21 mouse cellular contexts compared by ENCODE assay signal in the genomic region with DNA sequence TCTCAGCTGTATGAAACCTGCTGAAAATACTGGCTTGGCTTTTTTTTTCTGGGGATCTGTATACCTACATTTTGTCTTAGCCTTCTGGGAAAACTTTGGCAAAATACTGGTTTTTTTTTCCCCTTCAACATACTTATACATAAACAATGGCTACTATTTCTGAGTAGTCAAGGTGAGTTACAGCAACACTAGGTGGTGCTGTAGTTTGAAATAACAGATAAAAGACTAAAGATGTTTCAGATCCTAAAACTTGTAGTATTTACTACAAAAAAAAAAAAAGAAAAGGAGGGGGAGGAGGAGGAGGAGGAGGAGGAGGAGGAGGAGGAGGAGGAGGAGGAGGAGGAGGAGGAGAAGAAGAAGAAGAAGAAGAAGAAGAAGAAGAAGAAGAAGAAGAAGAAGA.
"Had no signal": no experiment of that assay in that cellular context is flagged by ENCODE, and none has a peak within 500 bp of the region (broad histone marks: within the 10 kb centered on the region; RNA-seq: fewer than 3 reads in every experiment).

No protein-coding gene starts in this region.

- H3K36me3 ChIP-seq: limb, embryonic 10.5 days; limb, embryonic 13.5 days; liver, embryonic 12.5 days; liver, embryonic 15.5 days; lung, embryonic 15.5 days; midbrain, embryonic 12.5 days; midbrain, embryonic 15.5 days; neural tube, embryonic 12.5 days; neural tube, embryonic 15.5 days had no signal

- H3K4me3 ChIP-seq: limb, embryonic 10.5 days; limb, embryonic 13.5 days; liver, embryonic 12.5 days; liver, embryonic 15.5 days; lung, embryonic 15.5 days; midbrain, embryonic 12.5 days; midbrain, embryonic 15.5 days; neural tube, embryonic 12.5 days; neural tube, embryonic 15.5 days had no signal

- H3K9ac ChIP-seq: limb, embryonic 13.5 days; liver, embryonic 12.5 days; liver, embryonic 15.5 days; lung, embryonic 15.5 days; midbrain, embryonic 12.5 days; midbrain, embryonic 15.5 days; neural tube, embryonic 12.5 days; neural tube, embryonic 15.5 days had no signal

- H3K27ac ChIP-seq: limb, embryonic 10.5 days; limb, embryonic 13.5 days; liver, embryonic 12.5 days; liver, embryonic 15.5 days; lung, embryonic 15.5 days; midbrain, embryonic 12.5 days; midbrain, embryonic 15.5 days; neural tube, embryonic 12.5 days; neural tube, embryonic 15.5 days had no signal

- H3K27me3 ChIP-seq: limb, embryonic 13.5 days; liver, embryonic 12.5 days; liver, embryonic 15.5 days; lung, embryonic 15.5 days; midbrain, embryonic 12.5 days; midbrain, embryonic 15.5 days; neural tube, embryonic 12.5 days; neural tube, embryonic 15.5 days had no signal

- H3K4me1 ChIP-seq: limb, embryonic 10.5 days; limb, embryonic 13.5 days; liver, embryonic 12.5 days; liver, embryonic 15.5 days; lung, embryonic 15.5 days; midbrain, embryonic 12.5 days; midbrain, embryonic 15.5 days; neural tube, embryonic 12.5 days; neural tube, embryonic 15.5 days had no signal

- ATAC-seq: liver, embryonic 12.5 days; midbrain, embryonic 15.5 days had no signal

- H3K9me3 ChIP-seq: limb, embryonic 10.5 days; limb, embryonic 13.5 days; liver, embryonic 12.5 days; liver, embryonic 15.5 days; lung, embryonic 15.5 days; midbrain, embryonic 12.5 days; midbrain, embryonic 15.5 days; neural tube, embryonic 12.5 days; neural tube, embryonic 15.5 days had no signal

- H3K4me2 ChIP-seq: limb, embryonic 13.5 days; liver, embryonic 12.5 days; liver, embryonic 15.5 days; lung, embryonic 15.5 days; midbrain, embryonic 12.5 days; midbrain, embryonic 15.5 days; neural tube, embryonic 12.5 days; neural tube, embryonic 15.5 days had no signal

- DNase-seq: kidney, adult 2 months; kidney, postnatal 10 days; kidney, postnatal 4 days; liver; lung, adult 18-20 months; lung, postnatal 10 days; lung, postnatal 4 days; retina, postnatal 1 day; right cerebral cortex, postnatal 25 days; spleen, adult 18-20 months; thymus, adult 18-20 months; thymus, postnatal 36 days had no signal
